Mouse (Mus musculus): ENCODE results near the gene Nup62cl.

The Nup62cl gene

DNA sequence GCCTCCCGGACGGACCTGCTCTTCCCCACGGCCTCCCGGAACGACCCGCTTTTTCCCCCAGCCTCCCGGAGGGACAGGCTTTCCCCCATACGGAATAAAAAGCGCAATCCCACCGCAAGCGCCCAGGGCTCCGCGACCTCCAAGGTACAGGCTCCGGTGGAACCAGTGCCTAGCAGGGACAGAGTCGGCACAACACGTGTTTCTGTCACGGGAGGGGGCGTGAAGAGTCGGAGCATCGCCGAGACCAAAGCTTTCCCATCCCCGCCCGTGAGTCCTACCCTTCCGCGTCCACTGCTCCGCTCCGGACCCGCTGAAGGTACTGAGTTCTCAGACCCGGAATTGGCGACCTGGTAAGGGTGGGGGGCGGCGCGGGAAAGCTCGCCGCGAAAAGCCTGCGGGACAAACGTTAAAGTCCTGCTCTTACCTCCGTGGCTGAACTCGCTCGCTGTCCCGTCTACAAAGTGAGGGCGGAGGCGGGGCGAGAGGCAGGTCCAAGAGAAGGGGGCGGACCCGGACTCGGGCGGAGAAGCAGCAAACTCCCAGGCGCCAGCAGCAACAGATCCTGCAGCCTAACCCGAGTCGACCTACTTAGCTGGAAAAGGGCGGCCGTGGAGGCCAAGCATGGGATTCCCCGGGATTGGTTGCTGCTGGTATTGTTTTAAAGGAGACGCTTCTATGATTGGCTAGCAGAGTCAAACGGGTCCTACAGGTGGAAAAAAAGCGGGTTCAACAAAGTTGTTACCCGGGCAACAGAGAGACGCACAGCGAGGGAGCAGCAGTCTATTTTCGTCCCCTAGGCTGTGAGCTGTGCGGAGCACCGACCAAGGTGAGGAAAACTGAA is at the start of gene Nup62cl, which contains the start of gene Pih1h3b:
Nup62cl (minus strand) TSS at position 578 of the 841 bp plus-strand sequence.
Pih1h3b (plus strand) TSS at position 745 of the 841 bp plus-strand sequence.
- DNase-seq = no peak

GRCm38 (mm10) chrX:140094066-140094465 is 31.6 kb upstream of the Nup62cl start:
- DNase-seq = no peak

GRCm38 (mm10) chrX:140082535-140082934 is 20.0 kb upstream of the Nup62cl start:
- no peak for DNase-seq

- DNase-seq = no peak
Measured at GRCm38 (mm10) chrX:140060886-140061874, 1.3 kb downstream of the Nup62cl start.

GRCm38 (mm10) chrX:139998691-139999065 is 63.8 kb downstream of the Nup62cl start:
- DNase-seq = no peak

DNA sequence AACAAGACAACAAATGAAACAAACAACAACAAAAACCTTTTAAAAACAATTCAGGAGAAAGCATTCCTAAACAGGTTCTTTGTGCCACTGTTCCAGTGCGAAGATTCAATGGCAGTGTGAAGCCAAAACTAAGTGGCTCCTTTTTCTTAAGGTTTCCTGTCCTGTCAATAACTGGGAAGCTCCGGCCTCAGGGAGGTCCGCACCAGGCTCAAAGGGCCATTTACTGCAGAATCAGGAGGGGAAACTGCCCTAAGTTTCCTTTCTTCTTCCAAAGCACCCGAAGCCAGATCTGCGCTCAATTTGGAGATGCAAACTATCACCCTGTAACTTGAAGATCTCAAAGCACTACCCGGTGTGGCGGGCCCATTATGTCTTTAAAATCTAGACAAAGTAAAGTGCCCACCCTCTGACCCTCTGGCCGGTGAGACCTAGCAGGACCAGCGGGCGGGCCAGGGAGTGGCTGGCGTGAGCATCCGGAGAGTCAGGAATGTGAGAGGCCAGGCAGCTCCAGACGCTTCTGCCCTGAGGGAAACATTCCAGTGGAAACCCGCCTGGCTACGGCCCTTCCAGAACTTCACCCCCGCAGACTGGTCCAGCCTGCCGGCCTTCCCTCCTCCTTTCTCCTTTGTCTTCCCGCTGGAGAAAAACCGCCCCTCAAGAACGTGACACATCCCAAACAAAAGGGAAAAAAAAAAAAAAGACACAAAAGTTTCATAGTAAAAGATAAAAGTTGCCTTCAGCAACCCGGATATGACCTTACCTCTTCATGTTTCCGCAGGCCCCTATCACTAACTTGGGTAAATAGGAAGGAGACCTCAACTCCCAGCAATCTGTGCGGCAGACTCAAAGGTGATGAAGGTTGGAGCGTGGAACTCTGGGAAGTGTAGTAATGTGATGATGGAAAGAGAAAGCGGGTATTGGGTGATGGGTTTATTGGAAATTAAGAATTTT is 64.5 kb downstream of the Nup62cl start, which contains the start of gene Rbm41:
Rbm41 (minus strand) TSS at position 856 of the 951 bp plus-strand sequence.
- DNase-seq = peak; percentile 29

- no peak for DNase-seq
Measured at GRCm38 (mm10) chrX:139982115-139982514, 80.4 kb downstream of the Nup62cl start.

Data from cerebellum, adult 11-12 months (tissue).